Mouse (Mus musculus) heart, adult 2 months (tissue): ENCODE measurements around the gene Ints5. TPM values are rescaled to one million over a fixed set of nuclear protein-coding genes. Genes with fewer than 3 reads are reported as not detected.
A peak's percentile ranks its signal among the peaks of the same experiment; 100 is the strongest.

Experiments
- DNase-seq, 2 experiments: peaks; one replicate each; pipeline ENCODE4 v3.0.0; 2021
- H3K27ac ChIP-seq: fragments of 200-600 bp; 2 replicates; pipeline ENCODE4 v1.8.1; 2022
- H3K27me3 ChIP-seq: fragments of 200-500 bp; 2 replicates; pipeline ENCODE4 v1.6.1; 2012; ENCODE audit warnings: mild to moderate bottlenecking, low read length, inconsistent platforms, mixed read lengths; ENCODE audit not compliant: control insufficient read depth, insufficient read depth
- H3K36me3 ChIP-seq: fragments of 200-500 bp; 2 replicates; pipeline ENCODE4 v1.6.1; 2012; ENCODE audit warnings: low read length, inconsistent platforms; ENCODE audit not compliant: control insufficient read depth, insufficient read depth
- H3K4me1 ChIP-seq: fragments of 200-500 bp; 2 replicates; pipeline ENCODE4 v1.6.1; 2011; ENCODE audit warnings: low read length; ENCODE audit not compliant: control insufficient read depth, insufficient read depth
- H3K4me3 ChIP-seq: fragments of 200-600 bp; 2 replicates; pipeline ENCODE4 v1.8.1; 2022
- H3K79me2 ChIP-seq: fragments of 200-500 bp; replicated peaks from 2 replicates; pipeline ENCODE4 v1.6.1; 2012; ENCODE audit warnings: mild to moderate bottlenecking, inconsistent platforms, low read length, moderate library complexity, mixed read lengths; ENCODE audit not compliant: control insufficient read depth, insufficient read depth
- H3K9ac ChIP-seq: fragments of 200-500 bp; 2 replicates; pipeline ENCODE4 v1.6.1; 2012; ENCODE audit warnings: low read depth, mild to moderate bottlenecking, control low read depth, inconsistent platforms, low read length, mixed read lengths
- CTCF ChIP-seq: fragments of 200-600 bp; IDR thresholded peaks from 2 replicates; pipeline ENCODE4 v1.8.1; 2022; ENCODE audit warnings: antibody characterized with exemption, mild to moderate bottlenecking, moderate library complexity
- EP300 ChIP-seq: fragments of 200-500 bp; IDR thresholded peaks from 2 replicates; pipeline ENCODE4 v1.6.1; 2011; ENCODE audit warnings: low read depth, low read length, control low read depth; ENCODE audit not compliant: insufficient read depth
- POLR2A ChIP-seq: fragments of 200-500 bp; IDR thresholded peaks from 2 replicates; pipeline ENCODE4 v1.6.1; 2011; ENCODE audit warnings: mild to moderate bottlenecking, low read depth, low read length, control low read depth; ENCODE audit not compliant: insufficient read depth
- WGBS: fragments of 180-500 bp; shearing (Covaris S2); methylation state at CpG from one replicate; pipeline ENCODE4 v1.1.7; 2018; 5-methylcytosine and 5-hydroxymethylcytosine counted together
- intact Hi-C: fragments of 180-260 bp; cut with DNase I; formaldehyde crosslinking; loops from one replicate; pipeline ENCODE4 v1.15.1; 2025
- microRNA-seq, 2 experiments: library from miRNA; unstranded; fragments of <30 nt; microRNA quantifications; one replicate each; pipeline ENCODE4 v1.2.0; 2021
- polyA plus RNA-seq: library from polyadenylated mRNA; depleted of rRNA; stranded (reverse); fragments of >200 nt; gene quantifications from 2 replicates; pipeline ENCODE4 v1.2.3, GENCODE M21; 2012; rRNA removed
- total RNA-seq, 2 experiments: library from RNA; stranded (reverse); gene quantifications; 2 replicates each; pipeline ENCODE4 v1.2.3; 2021

The Ints5 gene
- total and polyA plus RNA-seq, 3 experiments: 10.6 to 12.6 (median 10.8) TPM

DNA sequence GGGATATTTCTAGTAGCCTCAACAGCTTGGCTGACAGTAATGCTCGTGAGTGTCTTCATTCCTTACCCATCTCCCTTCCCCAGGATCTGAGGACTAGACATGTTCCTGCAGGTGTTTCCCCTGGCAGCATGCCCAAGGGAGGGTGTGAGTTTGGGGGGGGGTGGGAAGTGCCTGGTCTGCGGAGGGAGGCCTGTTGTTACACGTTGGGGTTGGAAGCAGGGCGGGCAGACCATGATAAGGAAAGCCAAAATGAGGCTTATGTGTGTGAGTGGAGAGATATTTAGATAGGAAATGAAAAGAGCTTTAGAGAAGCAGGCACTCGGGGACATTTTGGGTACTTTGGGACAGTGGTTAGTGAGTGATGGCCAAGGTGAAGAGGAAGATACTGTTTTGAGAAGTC lies 51.3 kb downstream of the Ints5 start:
- no peak overlapping the region for H3K27ac ChIP-seq
- H3K27me3 ChIP-seq: no peaks in the 10 kb centered on the region
- H3K79me2 ChIP-seq: 0 out of 2 replicates have a peak, but pooled peaks cover 2% of the 10 kb centered on the region
- peaks cover 6% of the 10 kb centered on the region for H3K4me1 ChIP-seq
- peaks cover 11% of the 10 kb centered on the region for H3K36me3 ChIP-seq
- no peak for TF ChIP-seq CTCF
- no peak for TF ChIP-seq POLR2A
- no peak for TF ChIP-seq EP300
- 19% methylated on average over 5 of the region's 5 CpGs for WGBS
- H3K9ac ChIP-seq: no peak overlapping the region
- no peak overlapping the region for H3K4me3 ChIP-seq
- intact Hi-C loops: no loop called here
- no peak for DNase-seq

DNA sequence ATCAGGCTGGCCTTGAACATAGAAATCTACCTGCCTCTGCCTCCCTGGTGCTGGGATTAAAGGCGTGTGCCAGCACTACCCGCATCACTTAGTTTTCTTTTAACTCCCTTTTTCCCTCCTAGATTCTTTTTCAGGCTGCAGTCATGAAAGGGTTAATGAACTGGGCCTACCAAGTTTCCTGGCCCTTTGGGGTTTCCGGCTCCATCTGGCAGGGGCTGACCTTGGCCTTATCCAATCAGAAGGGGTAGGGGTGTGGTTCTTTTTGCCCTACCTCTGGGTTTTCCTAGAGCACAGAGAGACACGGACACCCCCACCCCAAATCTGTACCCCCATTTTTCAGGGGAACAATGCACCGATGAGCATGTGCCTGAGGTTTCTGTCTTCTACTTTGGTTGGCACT lies 51.9 kb downstream of the Ints5 start:
- peak; percentile 63 to 71 for DNase-seq
- Histone ChIP-seq H3K4me1 (peaks cover 6% of the 10 kb centered on the region), H3K27me3 (no peaks in the 10 kb centered on the region), H3K27ac (no peak overlapping the region), H3K9ac (no peak overlapping the region), H3K4me3 (peak overlapping the region; percentile 4; the same call in 1 of the 2 replicates), H3K79me2 (0 out of 2 replicates have a peak, but pooled peaks cover 2% of the 10 kb centered on the region), H3K36me3 (peaks cover 11% of the 10 kb centered on the region)
- TF ChIP-seq CTCF (no peak), POLR2A (no peak), EP300 (no peak)
- intact Hi-C loops: no loop called here
- whole genome bisulfite sequencing: 17% methylated on average over 5 of the region's 5 CpGs

DNA sequence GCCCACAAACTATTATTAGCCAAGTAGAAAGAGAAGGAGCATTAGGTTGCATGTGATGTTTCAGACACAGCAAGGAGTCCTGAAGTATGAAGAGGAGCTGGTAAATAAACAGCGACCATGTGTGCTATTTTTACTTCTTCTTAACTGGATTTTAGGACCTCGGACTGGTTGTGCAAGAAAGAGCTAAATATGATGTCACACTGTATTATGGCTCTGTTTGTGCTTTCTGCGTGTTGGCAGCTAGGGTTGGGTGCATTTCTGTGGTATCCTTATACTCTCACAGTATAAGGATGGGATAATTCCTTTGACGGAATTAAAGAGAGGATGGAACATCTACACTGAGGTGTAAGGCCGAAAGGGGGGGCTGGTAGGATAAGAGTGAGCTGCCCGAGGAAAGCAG lies 52.4 kb downstream of the Ints5 start:
- peak overlapping the region; percentile 4; the same call in 1 of the 2 replicates for H3K4me3 ChIP-seq
- peaks cover 6% of the 10 kb centered on the region for H3K4me1 ChIP-seq
- no peaks in the 10 kb centered on the region for H3K27me3 ChIP-seq
- H3K9ac ChIP-seq: no peak overlapping the region
- DNase-seq: no peak
- 52% methylated on average over 6 of the region's 6 CpGs for WGBS
- H3K79me2 ChIP-seq: 0 out of 2 replicates have a peak, but pooled peaks cover 2% of the 10 kb centered on the region
- H3K36me3 ChIP-seq: peaks cover 11% of the 10 kb centered on the region
- no peak for TF ChIP-seq EP300
- intact Hi-C loops: no loop called here
- no peak overlapping the region for H3K27ac ChIP-seq

DNA sequence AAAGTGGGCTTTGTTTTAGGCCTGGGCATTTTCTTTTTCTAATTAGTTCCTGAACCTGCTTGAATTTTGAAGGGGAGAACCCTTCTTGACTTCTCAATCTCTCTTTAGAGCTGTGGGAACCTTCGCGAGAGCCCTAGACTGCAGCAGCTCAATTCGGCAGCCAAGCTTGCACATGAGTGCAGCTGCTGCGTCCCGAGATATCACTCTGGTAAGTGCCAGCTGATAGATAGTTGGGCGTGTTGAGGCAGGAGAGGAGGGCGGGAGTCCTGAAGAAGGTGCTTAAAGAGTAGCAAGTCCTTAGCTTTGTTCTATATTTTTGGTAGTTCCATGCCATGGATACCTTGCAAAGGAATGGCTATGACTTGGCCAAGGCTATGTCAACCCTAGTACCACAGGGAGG lies 54.1 kb downstream of the Ints5 start:
- DNase-seq: no peak
- no peak overlapping the region for H3K27ac ChIP-seq
- WGBS: 71% methylated on average over 7 of the region's 7 CpGs
- TF ChIP-seq POLR2A (no peak), EP300 (no peak), CTCF (no peak)
- no peak overlapping the region for H3K9ac ChIP-seq
- H3K36me3 ChIP-seq: peaks cover 11% of the 10 kb centered on the region
- 0 out of 2 replicates have a peak, but pooled peaks cover 2% of the 10 kb centered on the region for H3K79me2 ChIP-seq
- no peaks in the 10 kb centered on the region for H3K27me3 ChIP-seq
- no peak overlapping the region for H3K4me3 ChIP-seq
- H3K4me1 ChIP-seq: peaks cover 5% of the 10 kb centered on the region
- intact Hi-C loops: no loop called here

Small RNA genes lying within 50 kb of the gene (microRNA-seq; reads per million reads assigned to microRNA genes)
- 0.56 to 0.77 reads per million in 2 experiments for gene Mir5136

Other genes with a start within 250 kb of the Ints5 start
Only the 30 nearest of the 33 such genes appear.
- gene Slc3a2, start 169.6 kb upstream of the Ints5 start, total RNA-seq: 10 to 100 TPM; 41.0 to 42.2 TPM
- gene Slc3a2, start 169.6 kb upstream of the Ints5 start, polyA plus RNA-seq: 60.9 and 61.1 TPM in 2 replicates
- 10 to 100 TPM; 18.7 to 19.2 TPM for gene Wdr74, start 157.2 kb upstream of the Ints5 start, total RNA-seq
- gene Wdr74, start 157.2 kb upstream of the Ints5 start, polyA plus RNA-seq: 15.7 and 18.2 TPM in 2 replicates
- gene 1700092M07Rik, start 152.3 kb upstream of the Ints5 start, total RNA-seq: under 1 TPM in 1 of 2 experiments, not detected in 1; 0.57 TPM
- 0.62 and 1.3 TPM in 2 replicates for gene 1700092M07Rik, start 152.3 kb upstream of the Ints5 start, polyA plus RNA-seq
- 10 to 100 TPM; 23.8 to 25.3 TPM for gene Stx5a, start 151.6 kb upstream of the Ints5 start, total RNA-seq
- 33.4 and 49.3 TPM in 2 replicates for gene Stx5a, start 151.6 kb upstream of the Ints5 start, polyA plus RNA-seq
- gene Nxf1, start 135.9 kb upstream of the Ints5 start, total RNA-seq: 10 to 100 TPM; 35.5 to 41.8 TPM
- gene Nxf1, start 135.9 kb upstream of the Ints5 start, polyA plus RNA-seq: 66.5 and 93.2 TPM in 2 replicates
- gene Tmem223, start 122.0 kb upstream of the Ints5 start, total RNA-seq: 100 to 1,000 TPM; 108 to 130 TPM
- 212 and 233 TPM in 2 replicates for gene Tmem223, start 122.0 kb upstream of the Ints5 start, polyA plus RNA-seq
- gene Tmem179b, start 118.5 kb upstream of the Ints5 start, total RNA-seq: 10 to 100 TPM; 14.8 to 17.1 TPM
- gene Tmem179b, start 118.5 kb upstream of the Ints5 start, polyA plus RNA-seq: 44.5 and 44.9 TPM in 2 replicates
- 1 to 10 TPM; 7.8 to 9.1 TPM for gene Taf6l, start 106.6 kb upstream of the Ints5 start, total RNA-seq
- 6.0 and 6.2 TPM in 2 replicates for gene Taf6l, start 106.6 kb upstream of the Ints5 start, polyA plus RNA-seq
- gene Polr2g, start 94.4 kb upstream of the Ints5 start, total RNA-seq: 10 to 100 TPM; 53.4 to 56.3 TPM
- 55.1 and 84.1 TPM in 2 replicates for gene Polr2g, start 94.4 kb upstream of the Ints5 start, polyA plus RNA-seq
- gene Zbtb3, start 90.5 kb upstream of the Ints5 start, total RNA-seq: 1 to 10 TPM; 1.4 to 1.5 TPM
- 2.0 and 2.5 TPM in 2 replicates for gene Zbtb3, start 90.5 kb upstream of the Ints5 start, polyA plus RNA-seq
- 10 to 100 TPM; 14.1 TPM for gene Ttc9c, start 73.7 kb upstream of the Ints5 start, total RNA-seq
- 9.5 and 17.8 TPM in 2 replicates for gene Ttc9c, start 73.7 kb upstream of the Ints5 start, polyA plus RNA-seq
- 10 to 100 TPM; 44.7 to 47.5 TPM for gene Hnrnpul2, start 73.0 kb upstream of the Ints5 start, total RNA-seq
- 12.4 and 23.2 TPM in 2 replicates for gene Hnrnpul2, start 73.0 kb upstream of the Ints5 start, polyA plus RNA-seq
- gene AC129217.1, start 63.2 kb upstream of the Ints5 start, total RNA-seq: not detected
- not detected in 2 replicates for gene AC129217.1, start 63.2 kb upstream of the Ints5 start, polyA plus RNA-seq
- 10 to 100 TPM; 22.6 to 23.5 TPM for gene Bscl2, start 55.5 kb upstream of the Ints5 start, total RNA-seq
- 52.3 and 67.7 TPM in 2 replicates for gene Bscl2, start 55.5 kb upstream of the Ints5 start, polyA plus RNA-seq
- not detected for gene Gng3, start 53.8 kb upstream of the Ints5 start, total RNA-seq
- gene Gng3, start 53.8 kb upstream of the Ints5 start, polyA plus RNA-seq: 0.23 and 0.35 TPM in 2 replicates
- 1 to 10 TPM; 2.6 to 3.7 TPM for gene Lrrn4cl, start 42.2 kb upstream of the Ints5 start, total RNA-seq
- 3.8 and 5.7 TPM in 2 replicates for gene Lrrn4cl, start 42.2 kb upstream of the Ints5 start, polyA plus RNA-seq
- gene Ubxn1, start 21.5 kb upstream of the Ints5 start, total RNA-seq: 100 to 1,000 TPM; 108 to 135 TPM
- gene Ubxn1, start 21.5 kb upstream of the Ints5 start, polyA plus RNA-seq: 60.7 and 62.2 TPM in 2 replicates
- gene Uqcc3, start 12.1 kb upstream of the Ints5 start, total RNA-seq: 10 to 100 TPM; 49.9 to 56.5 TPM
- 43.7 and 48.6 TPM in 2 replicates for gene Uqcc3, start 12.1 kb upstream of the Ints5 start, polyA plus RNA-seq
- 1 to 10 TPM; 4.2 to 5.2 TPM for gene Lbhd1, start 9.3 kb upstream of the Ints5 start, total RNA-seq
- 1.1 and 1.3 TPM in 2 replicates for gene Lbhd1, start 9.3 kb upstream of the Ints5 start, polyA plus RNA-seq
- gene Gm49403, start 9.1 kb upstream of the Ints5 start, total RNA-seq: not detected
- not detected in 2 replicates for gene Gm49403, start 9.1 kb upstream of the Ints5 start, polyA plus RNA-seq
- 10 to 100 TPM; 15.6 to 21.0 TPM for gene 1810009A15Rik, start 4.2 kb upstream of the Ints5 start, total RNA-seq
- 10.1 and 10.5 TPM in 2 replicates for gene 1810009A15Rik, start 4.2 kb upstream of the Ints5 start, polyA plus RNA-seq
- gene Gm49416, start 4.1 kb upstream of the Ints5 start, total RNA-seq: 1 to 10 TPM in 1 of 2 experiments, under 1 TPM in 1; 0.57 to 3.2 TPM
- 1.2 and 1.3 TPM in 2 replicates for gene Gm49416, start 4.1 kb upstream of the Ints5 start, polyA plus RNA-seq
- 10 to 100 TPM; 50.3 to 52.5 TPM for gene Ganab, start 5.1 kb downstream of the Ints5 start, total RNA-seq
- gene Ganab, start 5.1 kb downstream of the Ints5 start, polyA plus RNA-seq: 54.5 and 90.0 TPM in 2 replicates
- gene B3gat3, start 27.4 kb downstream of the Ints5 start, total RNA-seq: 10 to 100 TPM; 35.4 to 42.3 TPM
- 59.4 and 61.2 TPM in 2 replicates for gene B3gat3, start 27.4 kb downstream of the Ints5 start, polyA plus RNA-seq
- 10 to 100 TPM; 21.8 to 23.1 TPM for gene Rom1, start 36.4 kb downstream of the Ints5 start, total RNA-seq
- gene Rom1, start 36.4 kb downstream of the Ints5 start, polyA plus RNA-seq: 24.9 and 30.7 TPM in 2 replicates
- gene Eml3, start 36.5 kb downstream of the Ints5 start, total RNA-seq: 1 to 10 TPM; 7.0 to 9.7 TPM
- 17.6 and 18.4 TPM in 2 replicates for gene Eml3, start 36.5 kb downstream of the Ints5 start, polyA plus RNA-seq
- gene Mta2, start 48.9 kb downstream of the Ints5 start, total RNA-seq: 10 to 100 TPM; 29.0 to 32.1 TPM
- 13.1 and 15.6 TPM in 2 replicates for gene Mta2, start 48.9 kb downstream of the Ints5 start, polyA plus RNA-seq
- gene Tut1, start 60.8 kb downstream of the Ints5 start, total RNA-seq: 1 to 10 TPM; 8.5 to 9.4 TPM
- gene Tut1, start 60.8 kb downstream of the Ints5 start, polyA plus RNA-seq: 7.2 and 10.6 TPM in 2 replicates
- 100 to 1,000 TPM; 224 to 260 TPM for gene Eef1g, start 74.0 kb downstream of the Ints5 start, total RNA-seq
- gene Eef1g, start 74.0 kb downstream of the Ints5 start, polyA plus RNA-seq: 191 and 291 TPM in 2 replicates
- 100 to 1,000 TPM; 299 to 348 TPM for gene Ahnak, start 96.3 kb downstream of the Ints5 start, total RNA-seq
- gene Ahnak, start 96.3 kb downstream of the Ints5 start, polyA plus RNA-seq: 23.0 and 42.5 TPM in 2 replicates